Mouse (Mus musculus) stomach, postnatal 0 days (tissue): ENCODE measurements at regions not wholly inside any gene's neighbourhood (a gene's known extent, or its start where the extent isn't known, plus 50 kb on each side); places are given as distances from the start of the nearest gene placed in this dataset.

Experiments used
- CTCF ChIP-seq: IDR thresholded peaks from 2 replicates; pipeline ENCODE4 v1.5.1; 2016; ENCODE audit warnings: antibody characterized with exemption, low read depth, mild to moderate bottlenecking, moderate library complexity
- EP300 ChIP-seq: optimal IDR thresholded peaks from 2 replicates; pipeline ENCODE3; 2016; ENCODE audit warnings: antibody characterized with exemption

GRCm38 (mm10) chr3:41480186-41480585 is 75.3 kb upstream of the Jade1 start:
- TF ChIP-seq CTCF (no peak), EP300 (no peak)
